Mouse (Mus musculus): ENCODE data around the gene 2510009E07Rik. TPM values are rescaled to one million over a fixed set of nuclear protein-coding genes. Genes with fewer than 3 reads are reported as not detected.

2510009E07Rik gene
- total and polyA plus RNA-seq, 3 experiments: not detected

GRCm38 (mm10) chr16:21608176-21608865, 86.1 kb downstream of the 2510009E07Rik start:
- Histone ChIP-seq H3K9me3 (replicated peaks; ENCODE audit: low read length) (peaks cover 4% of the 10 kb centered on the region), H3K4me1 (ENCODE audit: control insufficient read depth in 1 of 2, insufficient read depth in 2 of 2) (peaks cover 8 to 28% of the 10 kb centered on the region in 2 experiments), H3K36me3 (replicated peaks in 1 of 2; ENCODE audit: control insufficient read depth in 1 of 2, insufficient read depth in 1 of 2, low read length in 1 of 2) (peaks cover 0 to 18% of the 10 kb centered on the region in 2 experiments), H3K4me3 (replicated peaks in 1 of 3; ENCODE audit: low read depth in 2 of 3, low read length in 2 of 3, poor library complexity in 1 of 3) (no peak overlapping the region), H3K4me2 (ENCODE audit: insufficient read depth, low read depth, poor library complexity, severe bottlenecking) (no peak overlapping the region), H3K27ac (ENCODE audit: insufficient read depth, low read depth) (no peak overlapping the region), H3K27me3 (replicated peaks) (no peaks in the 10 kb centered on the region), H3K9ac (ENCODE audit: insufficient read depth, low read depth) (no peak overlapping the region), H3K79me2 (replicated peaks; ENCODE audit: control insufficient read depth, extremely low read depth, insufficient read depth, poor library complexity, severe bottlenecking) (no peaks in the 10 kb centered on the region)
- dilution Hi-C loops (cut with MboI; ENCODE audit: extremely low pct_ligation_motif_present, extremely low pct_unique_long_range_greater_than_20kb, low sequenced_read_pairs) (no loop called here), in situ Hi-C loops (cut with MboI; ENCODE audit: low pct_ligation_motif_present, low pct_unique_long_range_greater_than_20kb, low sequenced_read_pairs) (no loop called here)
- TF ChIP-seq USF1 (IDR thresholded peaks at IDR 0.05; ENCODE audit: low read depth, low read length) (no peak), ZC3H11A (IDR thresholded peaks at IDR 0.05; ENCODE audit: low read depth, low read length) (no peak), MYC (IDR thresholded peaks at IDR 0.05; ENCODE audit: low read depth, low read length) (no peak), E2F4 (IDR thresholded peaks at IDR 0.05; ENCODE audit: insufficient replicate concordance, low read depth, low read length) (no peak)
- DNase-seq (ENCODE audit: extremely low read depth): no peak

- peaks cover 8 to 28% of the 10 kb centered on the region in 2 experiments for H3K4me1 ChIP-seq (ENCODE audit: control insufficient read depth in 1 of 2, insufficient read depth in 2 of 2)
- H3K79me2 ChIP-seq (replicated peaks; ENCODE audit: control insufficient read depth, extremely low read depth, insufficient read depth, poor library complexity, severe bottlenecking): no peaks in the 10 kb centered on the region
- TF ChIP-seq ZNF384 (IDR thresholded peaks at IDR 0.05; ENCODE audit: low read depth, low read length): no peak
- no peak for TF ChIP-seq IRF4 (IDR thresholded peaks at IDR 0.05; ENCODE audit: low read depth, low read length)
- no peak for TF ChIP-seq MEF2A (IDR thresholded peaks at IDR 0.05; ENCODE audit: borderline replicate concordance, low read depth, low read length)
- no peak for TF ChIP-seq NRF1 (IDR thresholded peaks at IDR 0.05; ENCODE audit: low read depth, low read length)
- TF ChIP-seq RCOR1 (conservative IDR thresholded peaks at IDR 0.05; ENCODE audit: low read depth, low read length): no peak
- no peak for TF ChIP-seq ZKSCAN1 (IDR thresholded peaks at IDR 0.05; ENCODE audit: borderline replicate concordance, low read depth, low read length)
- TF ChIP-seq E2F4 (IDR thresholded peaks at IDR 0.05; ENCODE audit: insufficient replicate concordance, low read depth, low read length): no peak
- TF ChIP-seq PAX5 (IDR thresholded peaks at IDR 0.05; ENCODE audit: low read length): no peak
- H3K27me3 ChIP-seq (replicated peaks): no peaks in the 10 kb centered on the region
- H3K36me3 ChIP-seq (replicated peaks in 1 of 2; ENCODE audit: control insufficient read depth in 1 of 2, insufficient read depth in 1 of 2, low read length in 1 of 2): peaks cover 0 to 15% of the 10 kb centered on the region in 2 experiments
- no peak overlapping the region for H3K9ac ChIP-seq (ENCODE audit: insufficient read depth, low read depth)
- H3K4me2 ChIP-seq (ENCODE audit: insufficient read depth, low read depth, poor library complexity, severe bottlenecking): no peak overlapping the region
- no peak overlapping the region for H3K4me3 ChIP-seq (replicated peaks in 1 of 3; ENCODE audit: low read depth in 2 of 3, low read length in 2 of 3, poor library complexity in 1 of 3)
- in situ Hi-C loops (cut with MboI; ENCODE audit: low pct_ligation_motif_present, low pct_unique_long_range_greater_than_20kb, low sequenced_read_pairs): no loop called here
- DNase-seq (ENCODE audit: extremely low read depth): no peak
- H3K9me3 ChIP-seq (replicated peaks; ENCODE audit: low read length): peaks cover 2% of the 10 kb centered on the region
- H3K27ac ChIP-seq (ENCODE audit: insufficient read depth, low read depth): no peak overlapping the region
- dilution Hi-C loops (cut with MboI; ENCODE audit: extremely low pct_ligation_motif_present, extremely low pct_unique_long_range_greater_than_20kb, low sequenced_read_pairs): no loop called here
Observed at GRCm38 (mm10) chr16:21607651-21608040, 86.8 kb downstream of the 2510009E07Rik start.
